Mouse (Mus musculus): ENCODE results near the gene Ppp6r1. TPM values are rescaled to one million over a fixed set of nuclear protein-coding genes. Genes with fewer than 3 reads are reported as not detected.
"Not testable (repeated sequence)": the region's sequence is repeated elsewhere in the genome, so short reads cannot be mapped to it uniquely, and the experiment has no call there.

Gene Ppp6r1
- total RNA-seq, 4 experiments from 2014 or later = 48.2 to 53.4 (median 49.4) TPM

- DNase-seq (ENCODE audit: low spot score in 2 of 2) = no peak
Observed at GRCm38 (mm10) chr7:4619979-4620378, 38.8 kb downstream of the Ppp6r1 start.

GRCm38 (mm10) chr7:4613740-4614403 lies 44.9 kb downstream of the Ppp6r1 start:
- no peak for DNase-seq (ENCODE audit: low spot score in 2 of 2)

DNA sequence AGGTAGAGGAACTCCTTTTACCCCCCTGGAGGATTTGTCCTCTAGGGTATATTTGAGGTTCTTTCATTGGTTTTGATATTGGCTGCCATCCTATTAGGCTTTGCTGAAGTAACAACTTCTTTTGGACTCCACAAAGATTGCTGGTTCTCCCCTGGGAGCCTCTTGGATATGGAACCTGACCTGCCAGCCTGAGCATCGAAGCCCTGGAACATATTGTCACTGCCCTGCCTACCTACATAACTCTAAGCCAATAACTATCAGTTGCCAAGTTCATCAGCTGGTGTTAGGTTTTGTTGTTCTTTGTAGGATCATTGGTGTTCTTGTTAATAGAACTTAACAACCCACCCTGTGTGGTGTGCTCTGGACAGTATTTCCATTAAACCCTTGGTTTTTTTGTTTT lies 45.9 kb downstream of the Ppp6r1 start:
- DNase-seq (ENCODE audit: low spot score in 2 of 2) = no peak

GRCm38 (mm10) chr7:4612386-4612785 lies 46.4 kb downstream of the Ppp6r1 start:
- no peak for DNase-seq (ENCODE audit: low spot score in 2 of 2)

DNA sequence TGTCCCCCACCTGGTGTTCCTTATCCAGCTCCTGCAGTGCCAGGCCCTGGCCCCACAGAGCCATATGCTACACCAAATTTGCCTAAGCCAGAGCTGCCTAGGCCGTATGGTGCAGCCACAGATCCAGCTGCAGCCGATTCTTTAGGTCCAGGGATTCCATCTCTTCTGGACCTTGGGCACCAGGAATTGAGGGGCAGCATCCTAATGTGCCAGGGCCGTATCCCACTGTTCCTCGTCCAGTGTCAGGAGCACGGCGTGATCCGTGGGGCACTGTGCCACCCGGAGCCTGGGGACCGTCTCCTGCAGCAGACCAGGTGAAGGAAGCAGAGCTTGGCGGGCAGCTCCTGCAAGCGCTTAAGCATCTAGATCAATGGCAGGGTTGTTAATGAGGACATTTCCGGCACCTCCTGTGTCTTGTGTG lies 46.9 kb downstream of the Ppp6r1 start:
- no peak for DNase-seq (ENCODE audit: low spot score in 2 of 2)

- no peak for DNase-seq (ENCODE audit: low spot score in 2 of 2)
Observed at GRCm38 (mm10) chr7:4611511-4611910, 47.3 kb downstream of the Ppp6r1 start.

DNA sequence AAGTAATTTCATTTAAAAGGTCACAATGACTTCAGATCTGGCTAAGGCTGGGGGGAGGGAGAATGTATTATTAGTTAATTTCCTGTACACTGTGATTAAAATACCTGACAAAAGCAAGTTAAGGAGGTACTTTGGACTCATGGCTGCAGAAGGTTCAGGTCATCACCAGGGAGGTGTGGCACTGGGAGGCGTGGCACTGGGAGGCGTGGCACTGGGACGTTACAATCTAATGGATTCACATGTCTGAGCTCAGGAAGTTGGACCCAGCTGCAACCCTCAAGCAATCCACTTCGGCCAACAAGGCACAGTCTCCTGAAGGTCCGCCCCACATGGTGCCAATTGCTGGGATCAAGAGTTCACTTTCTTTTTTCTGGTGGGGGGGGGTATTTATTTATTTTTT lies 50.8 kb downstream of the Ppp6r1 start:
- no peak for DNase-seq (ENCODE audit: low spot score in 2 of 2)

- DNase-seq (ENCODE audit: low spot score in 2 of 2) = no peak
Observed at GRCm38 (mm10) chr7:4603873-4604272, 54.9 kb downstream of the Ppp6r1 start, which contains the start of gene Ptprh. Gene Ptprh (minus strand): TSS chr7:4604041.

DNA sequence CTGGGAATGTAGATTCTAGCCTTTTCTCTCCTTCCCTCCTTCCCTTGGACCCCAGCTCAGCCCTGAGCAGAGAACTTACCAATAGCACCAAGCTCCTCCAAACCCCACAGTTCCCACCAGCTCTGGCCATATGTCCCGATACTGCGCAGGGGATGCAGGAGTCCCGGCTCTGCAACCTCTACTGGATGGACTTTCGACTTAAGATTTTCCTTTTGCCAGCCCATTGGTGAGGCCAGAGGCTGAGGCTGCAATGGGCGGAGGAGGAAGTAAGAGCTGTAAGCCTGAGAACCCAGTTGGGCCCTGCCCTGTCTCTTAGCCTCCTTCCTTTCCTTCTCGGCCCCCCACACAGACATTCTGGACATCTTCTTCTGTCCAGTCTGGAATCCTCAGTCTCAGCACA lies 55.9 kb downstream of the Ppp6r1 start:
- DNase-seq (ENCODE audit: low spot score in 2 of 2) = no peak

DNA sequence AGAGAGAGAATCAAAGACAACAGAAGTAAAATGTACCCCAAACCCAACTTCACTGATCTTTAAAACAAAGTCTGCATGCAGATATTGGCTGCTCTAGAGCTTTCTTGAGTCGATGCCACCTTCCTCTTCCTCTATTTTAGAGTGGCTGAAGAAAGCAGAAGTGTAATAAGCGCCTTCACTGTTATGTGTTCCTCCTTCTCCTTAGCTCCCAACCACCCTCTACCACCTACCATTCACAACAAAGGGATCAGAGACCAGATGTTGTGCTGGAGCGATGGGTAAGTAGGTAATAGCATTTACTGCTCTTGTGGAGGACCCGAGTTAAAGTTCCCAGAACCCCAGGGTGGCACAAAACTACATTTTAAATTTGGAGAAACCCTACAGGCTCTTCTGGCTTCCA lies 61.8 kb downstream of the Ppp6r1 start:
- DNase-seq (ENCODE audit: low spot score in 2 of 2) = not testable (repeated sequence)

Other genes with a start within 250 kb of the Ppp6r1 start
- 10 to 100 TPM; 12.2 to 17.6 (median 14.3) TPM for gene Rdh13, start 213.4 kb downstream of the Ppp6r1 start, total RNA-seq (2022)
- 1 to 10 TPM in 3 of 4 experiments, under 1 TPM in 1; 0.67 to 3.4 (median 2.3) TPM for gene Eps8l1, start 198.3 kb downstream of the Ppp6r1 start, total RNA-seq (2022)
- gene Ppp1r12c, start 157.3 kb downstream of the Ppp6r1 start, total RNA-seq (2022) = 10 to 100 TPM; 11.6 to 17.2 (median 16.7) TPM
- gene Tnnt1, start 142.6 kb downstream of the Ppp6r1 start, total RNA-seq (2022) = 100 to 1,000 TPM; 464 to 544 (median 482) TPM
- gene Tnni3, start 134.8 kb downstream of the Ppp6r1 start, total RNA-seq (2022) = 1 to 10 TPM; 1.8 to 3.0 (median 2.3) TPM
- gene Dnaaf3, start 126.6 kb downstream of the Ppp6r1 start, total RNA-seq (2022) = under 1 TPM in 1 of 4 experiments, not detected in 3; 0.13 TPM
- under 1 TPM in 1 of 4 experiments, not detected in 3; 0.15 TPM for gene Syt5, start 111.5 kb downstream of the Ppp6r1 start, total RNA-seq (2022)
- gene Ptprh, start 55.0 kb downstream of the Ppp6r1 start, total RNA-seq (2022) = not detected
- 1 to 10 TPM; 1.4 to 2.3 (median 2.0) TPM for gene Tmem86b, start 27.6 kb downstream of the Ppp6r1 start, total RNA-seq (2022)
- gene Hspbp1, start 26.0 kb upstream of the Ppp6r1 start, total RNA-seq (2022) = 10 to 100 TPM; 23.4 to 28.8 (median 24.4) TPM
- gene Brsk1, start 31.6 kb upstream of the Ppp6r1 start, total RNA-seq (2022) = under 1 TPM; 0.13 to 0.49 (median 0.39) TPM
- not detected for gene Tmem150b, start 66.2 kb upstream of the Ppp6r1 start, total RNA-seq (2022)
- gene Kmt5c, start 81.1 kb upstream of the Ppp6r1 start, total RNA-seq (2022) = 1 to 10 TPM; 3.5 to 5.2 (median 4.8) TPM
- not detected for gene Cox6b2, start 94.1 kb upstream of the Ppp6r1 start, total RNA-seq (2022)
- not detected for gene Fam71e2, start 112.3 kb upstream of the Ppp6r1 start, total RNA-seq (2022)
- gene Il11, start 123.8 kb upstream of the Ppp6r1 start, total RNA-seq (2022) = not detected
- gene Tmem190, start 123.9 kb upstream of the Ppp6r1 start, total RNA-seq (2022) = not detected
- gene Tmem238, start 130.6 kb upstream of the Ppp6r1 start, total RNA-seq (2022) = 10 to 100 TPM in 1 of 4 experiments, 1 to 10 TPM in 3; 6.0 to 12.3 (median 7.4) TPM
- gene Rpl28, start 133.9 kb upstream of the Ppp6r1 start, total RNA-seq (2022) = 100 to 1,000 TPM; 347 to 558 (median 433) TPM
- 100 to 1,000 TPM in 1 of 4 experiments, 10 to 100 TPM in 3; 92.3 to 102 (median 95.8) TPM for gene Ube2s, start 153.6 kb upstream of the Ppp6r1 start, total RNA-seq (2022)
- gene Shisa7, start 185.7 kb upstream of the Ppp6r1 start, total RNA-seq (2022) = not detected
- gene Isoc2b, start 211.2 kb upstream of the Ppp6r1 start, total RNA-seq (2022) = 1 to 10 TPM; 3.5 to 5.0 (median 3.8) TPM
- 10 to 100 TPM; 23.6 to 32.4 (median 28.2) TPM for gene Isoc2a, start 218.1 kb upstream of the Ppp6r1 start, total RNA-seq (2022)
- under 1 TPM in 3 of 4 experiments, not detected in 1; 0.29 to 0.81 (median 0.48) TPM for gene Gm36210, start 247.5 kb upstream of the Ppp6r1 start, total RNA-seq (2022)

All from gastrocnemius, adult 8-10 months (tissue).